Mouse (Mus musculus) lung, postnatal 0 days (tissue): ENCODE results near the gene Dmwd. TPM values are rescaled to one million over a fixed set of nuclear protein-coding genes. Genes with fewer than 3 reads are reported as not detected.

ENCODE experiments used
- ATAC-seq: fragments of 200-750 bp; cut with Nextera tagmentation; 2 replicates; pipeline ENCODE4 v1.8.0; 2017; ENCODE audit warnings: moderate library complexity
- DNase-seq: peaks from one replicate; pipeline ENCODE4 v3.0.0-alpha.2; 2016; ENCODE audit warnings: low spot score
- H3K27ac ChIP-seq: fragments of 300-500 bp; sonication (generic); 2 replicates; pipeline ENCODE4 v1.5.1; 2014; ENCODE audit warnings: antibody characterized with exemption, mild to moderate bottlenecking, low read length, mixed read lengths
- H3K27me3 ChIP-seq: fragments of 300-500 bp; sonication (generic); replicated peaks from 2 replicates; pipeline ENCODE4 v1.6.1; 2014; ENCODE audit warnings: low read length, mixed read lengths; ENCODE audit not compliant: insufficient read depth
- H3K36me3 ChIP-seq: fragments of 300-500 bp; sonication (generic); 2 replicates; pipeline ENCODE4 v1.6.1; 2014; ENCODE audit warnings: low read length, mixed read lengths; ENCODE audit not compliant: insufficient read depth
- H3K4me1 ChIP-seq: fragments of 300-500 bp; sonication (generic); 2 replicates; pipeline ENCODE4 v1.6.1; 2014; ENCODE audit warnings: antibody characterized with exemption, low read depth, low read length, mixed read lengths; ENCODE audit not compliant: insufficient read depth
- H3K4me2 ChIP-seq: fragments of 300-500 bp; sonication (generic); replicated peaks from 2 replicates; pipeline ENCODE4 v1.6.1; 2014; ENCODE audit warnings: low read depth, mild to moderate bottlenecking, low read length, moderate library complexity, mixed read lengths
- H3K4me3 ChIP-seq: fragments of 300-500 bp; sonication (generic); 2 replicates; pipeline ENCODE4 v1.5.1; 2014; ENCODE audit warnings: low read depth, low read length
- H3K9ac ChIP-seq: fragments of 300-500 bp; sonication (generic); replicated peaks from 2 replicates; pipeline ENCODE4 v1.6.1; 2014; ENCODE audit warnings: low read depth, mild to moderate bottlenecking
- H3K9me3 ChIP-seq: fragments of 300-500 bp; sonication (generic); 2 replicates; pipeline ENCODE4 v1.6.1; 2016; ENCODE audit warnings: low read length, mixed read lengths
- CTCF ChIP-seq: IDR thresholded peaks from 2 replicates; pipeline ENCODE4 v1.5.1; 2016; ENCODE audit warnings: antibody characterized with exemption, mild to moderate bottlenecking
- EP300 ChIP-seq: IDR thresholded peaks from 2 replicates; pipeline ENCODE4 v1.6.1; 2016; ENCODE audit warnings: antibody characterized with exemption, mild to moderate bottlenecking, control low read depth
- WGBS: fragments of 180-500 bp; shearing (Covaris S2); extraction: QIAGEN DNeasy Blood & Tissue Kit; methylation state at CpG from one replicate; pipeline ENCODE4 v1.1.7; 2014; 5-methylcytosine and 5-hydroxymethylcytosine counted together
- polyA plus RNA-seq: library from polyadenylated mRNA; unstranded; fragments of >200 nt; fragmentation: Nextera tagmentation; extraction: Ambion mirVana; gene quantifications from 2 replicates; pipeline ENCODE4 v1.2.1, GENCODE M21; 2015

The Dmwd gene
- polyA plus RNA-seq, 1 experiment from 2014 or later, result 9.7 TPM

- Histone ChIP-seq H3K4me2 (no peak overlapping the region), H3K36me3 (no peaks in the 10 kb centered on the region), H3K4me1 (peaks cover 11% of the 10 kb centered on the region), H3K27ac (no peak overlapping the region), H3K9ac (no peak overlapping the region), H3K27me3 (no peaks in the 10 kb centered on the region), H3K9me3 (no peaks in the 10 kb centered on the region), H3K4me3 (no peak overlapping the region)
- no peak for ATAC-seq
- no peak for DNase-seq
- no peak for TF ChIP-seq EP300
- TF ChIP-seq CTCF, result no peak
- WGBS, result 67% methylated on average over 1 of the region's 1 CpGs
Observed at GRCm38 (mm10) chr7:19100290-19100689, 24.3 kb downstream of the Dmwd start.

- Histone ChIP-seq H3K9ac (no peak overlapping the region), H3K36me3 (no peaks in the 10 kb centered on the region), H3K4me3 (no peak overlapping the region), H3K4me2 (no peak overlapping the region), H3K27ac (no peak overlapping the region), H3K27me3 (no peaks in the 10 kb centered on the region), H3K4me1 (no peaks in the 10 kb centered on the region), H3K9me3 (no peaks in the 10 kb centered on the region)
- DNase-seq, result no peak
- TF ChIP-seq EP300 (no peak), CTCF (no peak)
- no peak for ATAC-seq
Observed at GRCm38 (mm10) chr7:19103741-19104140, 27.7 kb downstream of the Dmwd start.

- Histone ChIP-seq H3K9ac (no peak overlapping the region), H3K4me3 (no peak overlapping the region), H3K36me3 (no peaks in the 10 kb centered on the region), H3K4me1 (no peaks in the 10 kb centered on the region), H3K27ac (no peak overlapping the region), H3K4me2 (no peak overlapping the region), H3K9me3 (no peaks in the 10 kb centered on the region), H3K27me3 (no peaks in the 10 kb centered on the region)
- ATAC-seq (no peak), DNase-seq (no peak)
- 74% methylated on average over 2 of the region's 2 CpGs for WGBS
- TF ChIP-seq CTCF (no peak), EP300 (no peak)
Observed at GRCm38 (mm10) chr7:19104486-19104885, 28.5 kb downstream of the Dmwd start.

GRCm38 (mm10) chr7:19107436-19107835, 31.4 kb downstream of the Dmwd start:
- Histone ChIP-seq H3K4me1 (no peaks in the 10 kb centered on the region), H3K36me3 (no peaks in the 10 kb centered on the region), H3K9ac (no peak overlapping the region), H3K27me3 (no peaks in the 10 kb centered on the region), H3K27ac (no peak overlapping the region), H3K4me2 (no peak overlapping the region), H3K4me3 (no peak overlapping the region), H3K9me3 (no peaks in the 10 kb centered on the region)
- ATAC-seq, result no peak
- TF ChIP-seq CTCF (no peak), EP300 (no peak)
- no peak for DNase-seq
- 50% methylated on average over 3 of the region's 3 CpGs for WGBS

GRCm38 (mm10) chr7:19109565-19109964, 33.5 kb downstream of the Dmwd start:
- TF ChIP-seq EP300, result no peak
- TF ChIP-seq CTCF, result no peak
- H3K9me3 ChIP-seq, result no peaks in the 10 kb centered on the region
- H3K27me3 ChIP-seq, result no peaks in the 10 kb centered on the region
- H3K4me2 ChIP-seq, result no peak overlapping the region
- WGBS, result 70% methylated on average over 1 of the region's 1 CpGs
- H3K9ac ChIP-seq, result no peak overlapping the region
- no peaks in the 10 kb centered on the region for H3K4me1 ChIP-seq
- DNase-seq, result no peak
- no peak overlapping the region for H3K4me3 ChIP-seq
- ATAC-seq, result no peak
- H3K36me3 ChIP-seq, result no peaks in the 10 kb centered on the region
- H3K27ac ChIP-seq, result no peak overlapping the region

GRCm38 (mm10) chr7:19118028-19118771, 42.2 kb downstream of the Dmwd start, which contains the start of gene Gm4969:
Gene Gm4969 (minus strand): TSS chr7:19118368.
- 24% methylated on average over 62 of the region's 64 CpGs for WGBS
- Histone ChIP-seq H3K4me1 (peaks cover 6% of the 10 kb centered on the region; the same call in 1 of the 2 replicates), H3K4me2 (peak within 1 kb of the TSS; percentile 38), H3K9me3 (no peaks in the 10 kb centered on the region), H3K4me3 (no peak within 1 kb of the TSS), H3K9ac (no peak within 1 kb of the TSS), H3K36me3 (no peaks in the 10 kb centered on the region), H3K27ac (no peak within 1 kb of the TSS), H3K27me3 (no peaks in the 10 kb centered on the region)
- TF ChIP-seq CTCF, result peak; percentile 34; the same call in 1 of the 2 replicates
- no peak for TF ChIP-seq EP300
- peak; percentile 71 for DNase-seq
- peak; percentile 43 for ATAC-seq
